Mouse (Mus musculus) v-Abl transformed pro-B cells (cell line): ENCODE measurements around the gene 4930412O13Rik.

Experiments used
- in situ Hi-C, 2 experiments: fragments of 400-800 bp; cut with MboI; formaldehyde crosslinking; loops; one replicate each; pipeline ENCODE4 v1.15.1; 2025; ENCODE audit not compliant: unreplicated experiment in 2 of 2

4930412O13Rik gene

GRCm38 (mm10) chr2:9881051-9881591 is at the start of gene 4930412O13Rik:
TSS of gene 4930412O13Rik (plus strand) at chr2:9881252.
- in situ Hi-C loops, result loop anchor here (5.0 to 25.0 kb wide), 3 partner anchors 406 to 1209 kb away; no protein-coding TSS in a partner anchor

- in situ Hi-C loops, result no loop called here
These were observed 47.3 kb upstream of the 4930412O13Rik start for GRCm38 (mm10) chr2:9833712-9834111.

DNA sequence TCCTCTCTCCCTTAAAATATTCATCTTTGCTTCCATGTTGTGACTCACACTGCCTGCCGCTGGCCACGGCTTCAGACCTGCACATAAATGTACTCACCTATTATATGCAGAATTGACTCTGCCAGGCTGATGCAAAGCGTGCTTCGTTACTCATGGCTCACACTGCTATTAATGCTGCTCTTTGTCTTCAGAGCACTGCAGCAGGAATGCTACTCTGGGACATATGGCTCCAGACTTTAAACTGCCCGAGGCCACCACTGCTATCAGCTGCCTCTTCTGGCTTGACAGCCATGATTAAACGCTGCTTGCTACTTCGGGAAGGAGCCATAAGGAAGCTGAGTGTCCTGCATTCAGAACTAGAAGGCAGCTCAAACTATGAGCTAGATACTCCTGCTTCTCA is 45.9 kb upstream of the 4930412O13Rik start:
- in situ Hi-C loops, result no loop called here

GRCm38 (mm10) chr2:9852851-9853576 is 28.0 kb upstream of the 4930412O13Rik start:
- in situ Hi-C loops, result no loop called here

- in situ Hi-C loops, result no loop called here
These were observed 25.2 kb upstream of the 4930412O13Rik start for GRCm38 (mm10) chr2:9855861-9856260.

- in situ Hi-C loops, result no loop called here
These were observed 20.4 kb upstream of the 4930412O13Rik start for GRCm38 (mm10) chr2:9860698-9861097.

DNA sequence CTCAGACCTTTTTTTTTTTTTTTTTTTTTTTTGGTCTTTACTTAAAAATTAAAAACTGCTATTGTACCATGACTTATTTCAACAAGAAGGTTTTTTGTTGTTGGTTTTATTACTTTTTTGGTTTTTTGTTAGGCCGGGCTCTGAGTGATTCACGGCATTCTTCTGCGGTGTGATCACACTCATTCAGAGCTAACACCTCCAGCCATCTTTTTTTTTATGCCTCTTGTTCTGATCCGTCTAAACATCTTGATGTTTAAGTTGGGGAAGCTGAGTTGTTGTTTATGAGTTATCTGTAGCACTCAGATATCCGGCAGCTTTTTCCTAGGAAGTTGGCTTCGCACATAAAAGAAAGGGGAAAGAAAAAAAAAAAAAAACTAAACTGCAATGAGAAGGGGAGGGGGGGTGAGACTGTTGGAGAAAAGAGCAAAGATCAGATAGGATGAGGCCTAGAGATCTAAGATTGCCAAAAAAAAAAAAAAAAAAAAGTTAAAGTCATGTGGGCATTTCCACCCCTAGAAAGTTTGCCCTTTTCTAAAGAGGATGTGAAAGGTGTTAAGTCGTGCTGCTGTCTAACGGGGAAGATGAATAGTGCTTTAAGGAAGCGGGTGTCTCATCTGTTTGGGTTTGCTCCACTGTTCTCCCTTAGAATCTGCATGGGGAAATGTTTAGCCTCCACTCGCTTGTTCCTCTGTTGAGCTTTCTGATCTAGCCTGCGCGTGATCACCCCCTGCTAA is 13.8 kb upstream of the 4930412O13Rik start:
- in situ Hi-C loops, result no loop called here

- in situ Hi-C loops, result loop anchor here in 1 of 2 experiments (10.0 kb wide), 1 partner anchor 1116 kb away; no protein-coding TSS in a partner anchor
These were observed 9.8 kb upstream of the 4930412O13Rik start for GRCm38 (mm10) chr2:9871141-9871716.

DNA sequence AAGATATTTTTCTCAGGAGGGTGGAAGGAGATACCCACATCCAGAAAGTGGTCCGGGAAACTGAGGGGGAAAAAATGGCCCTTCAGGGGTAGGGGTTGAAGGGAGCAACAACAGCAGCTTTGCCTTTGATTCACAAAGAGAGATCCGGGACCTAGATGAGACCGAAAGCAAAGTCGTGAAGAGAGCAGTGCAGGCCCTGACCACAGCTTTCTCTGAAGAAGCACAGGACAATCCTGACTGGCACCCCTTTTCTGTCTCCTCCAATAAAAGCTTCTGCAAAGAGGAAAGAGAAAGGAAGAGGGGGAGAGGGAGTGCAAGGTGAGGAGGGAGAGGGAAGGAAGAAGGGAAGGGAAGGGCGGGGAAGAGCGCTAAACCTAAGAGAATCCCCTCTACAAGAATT is 9.3 kb upstream of the 4930412O13Rik start:
- in situ Hi-C loops, result loop anchor here in 1 of 2 experiments (10.0 kb wide), 1 partner anchor 1117 kb away; no protein-coding TSS in a partner anchor

DNA sequence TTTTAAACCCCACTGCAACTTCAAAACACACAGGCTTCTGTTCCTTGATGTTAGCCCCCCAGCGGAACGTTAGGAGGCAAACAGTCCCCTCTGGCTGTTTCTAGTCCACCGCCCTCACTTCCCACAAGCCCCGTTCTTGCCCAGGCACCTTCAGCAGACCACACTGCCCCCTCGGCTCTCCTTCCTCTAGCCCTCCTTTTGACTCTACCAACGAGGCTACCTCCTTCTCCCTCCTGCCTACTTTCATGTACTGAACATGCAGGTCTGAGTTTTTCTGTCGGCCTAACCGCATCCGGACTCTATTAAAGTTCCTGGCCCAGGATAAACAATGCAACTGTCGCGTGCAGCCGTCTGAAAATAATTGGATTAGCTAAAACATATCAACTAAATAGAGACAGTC is 8.4 kb upstream of the 4930412O13Rik start:
- in situ Hi-C loops, result loop anchor here in 1 of 2 experiments (10.0 kb wide), 1 partner anchor 1118 kb away; no protein-coding TSS in a partner anchor

GRCm38 (mm10) chr2:9873757-9874156 is 7.3 kb upstream of the 4930412O13Rik start:
- in situ Hi-C loops, result loop anchor here in 1 of 2 experiments (10.0 kb wide), 1 partner anchor 1119 kb away; no protein-coding TSS in a partner anchor

GRCm38 (mm10) chr2:9874467-9875219 is 6.4 kb upstream of the 4930412O13Rik start:
- in situ Hi-C loops, result loop anchor here (5.0 to 25.0 kb wide), 3 partner anchors 413 to 1120 kb away; no protein-coding TSS in a partner anchor

DNA sequence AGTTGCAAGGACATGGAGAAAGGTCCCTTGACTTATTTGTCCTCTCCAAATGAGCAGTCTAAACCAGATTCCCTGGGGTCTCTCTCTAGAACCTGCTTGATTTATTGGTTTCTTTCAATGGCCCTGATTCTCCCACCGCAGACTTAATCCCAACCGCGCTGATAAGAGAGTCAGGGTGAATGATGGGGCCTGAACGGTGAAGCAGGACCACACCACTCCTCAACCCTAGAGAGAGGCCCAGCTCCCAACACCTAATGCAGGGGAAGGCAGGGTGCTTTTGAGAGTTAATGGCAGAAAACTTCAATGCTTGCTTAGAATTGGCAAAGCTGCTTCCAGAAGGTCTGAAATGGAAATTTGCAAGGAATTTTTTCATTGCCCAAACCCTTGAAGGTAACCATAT is 5.8 kb upstream of the 4930412O13Rik start:
- in situ Hi-C loops, result loop anchor here (5.0 to 25.0 kb wide), 3 partner anchors 412 to 1120 kb away; no protein-coding TSS in a partner anchor

DNA sequence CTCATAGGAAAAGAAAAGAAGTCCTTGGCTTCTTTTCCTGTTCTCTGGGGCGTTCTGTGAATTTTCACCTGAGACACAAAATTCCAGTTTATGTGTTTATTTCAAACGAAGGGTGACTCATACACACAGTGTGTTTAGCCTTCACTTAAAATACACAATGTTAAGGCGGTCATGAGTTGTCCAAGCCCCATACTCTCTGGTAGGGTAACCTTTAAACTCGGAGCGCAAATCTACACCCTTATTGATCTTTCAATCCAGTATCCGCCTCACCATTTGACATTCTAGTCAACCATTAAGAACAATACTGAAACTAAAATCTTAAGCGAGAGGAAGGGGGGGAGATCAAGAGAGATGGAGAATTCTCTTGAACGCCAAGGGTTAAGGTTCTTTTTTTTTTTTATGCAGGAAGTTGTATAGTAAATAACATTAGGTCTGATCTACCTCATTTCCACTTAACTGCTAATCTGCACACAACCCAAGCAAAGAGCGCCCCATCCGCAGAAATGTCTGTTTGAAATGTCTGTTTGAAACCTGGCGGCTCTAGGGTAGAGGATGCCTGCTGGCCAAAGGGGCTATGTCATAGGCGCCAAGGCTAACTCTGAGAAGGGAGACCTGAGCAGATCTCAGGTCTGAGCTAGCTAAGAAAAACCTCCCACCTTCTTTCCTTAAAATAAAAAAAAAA is 5.2 kb upstream of the 4930412O13Rik start:
- in situ Hi-C loops, result loop anchor here (5.0 to 25.0 kb wide), 3 partner anchors 411 to 1121 kb away; no protein-coding TSS in a partner anchor

DNA sequence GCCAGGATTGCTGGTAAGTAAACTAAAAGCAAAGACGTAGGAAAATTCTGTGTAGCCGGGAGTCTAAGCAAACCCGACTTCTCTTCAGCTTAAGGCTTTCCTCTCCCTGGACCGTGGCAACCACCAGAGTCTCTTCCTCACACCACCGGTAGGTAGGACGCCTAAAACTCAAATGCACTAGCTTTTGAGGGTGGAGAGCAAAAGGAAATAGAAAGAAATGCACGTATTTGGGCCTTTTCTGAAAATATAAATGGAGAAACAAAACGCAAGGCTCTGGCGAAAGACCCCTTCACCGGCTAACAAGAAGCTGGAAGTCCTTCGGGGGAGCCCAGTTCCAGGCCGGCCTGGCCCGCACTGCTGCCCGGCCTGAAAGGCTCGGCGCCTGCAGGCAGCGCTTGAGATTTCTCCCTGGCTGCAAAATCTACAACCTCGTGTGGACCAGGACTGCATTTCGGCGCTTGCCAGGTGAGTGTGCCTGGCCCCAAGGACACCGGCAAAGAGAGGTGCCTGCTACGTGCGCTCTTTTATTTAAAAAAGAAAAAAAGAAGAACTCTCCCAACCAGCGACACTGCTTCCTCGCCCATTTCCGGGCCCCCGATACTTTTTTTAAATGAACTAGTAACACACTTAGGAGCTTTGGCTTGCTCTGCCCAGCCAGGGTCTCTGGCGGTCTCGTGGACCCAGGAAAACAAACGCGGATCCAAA is 4.3 kb upstream of the 4930412O13Rik start:
- in situ Hi-C loops, result loop anchor here (5.0 to 25.0 kb wide), 3 partner anchors 411 to 1122 kb away; no protein-coding TSS in a partner anchor

DNA sequence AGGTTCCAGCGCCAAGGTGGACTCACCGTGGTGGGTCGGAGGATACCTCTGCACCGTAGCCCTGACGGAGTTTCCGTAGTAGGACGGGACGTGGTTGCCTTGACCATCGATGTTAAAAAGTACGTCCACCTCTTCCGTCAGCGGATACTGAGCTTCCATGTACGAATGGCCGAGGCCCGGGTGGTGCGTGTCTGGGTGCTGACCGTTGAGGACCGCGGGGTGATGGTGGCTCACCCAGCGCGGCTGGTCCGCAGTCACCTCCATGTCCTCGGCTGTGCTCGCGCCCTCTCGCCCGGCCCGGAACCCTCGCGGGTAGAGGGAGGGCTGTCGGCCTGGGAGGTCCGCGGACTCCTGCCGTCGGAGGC is 3.7 kb upstream of the 4930412O13Rik start:
- in situ Hi-C loops, result loop anchor here (5.0 to 25.0 kb wide), 3 partner anchors 410 to 1123 kb away; no protein-coding TSS in a partner anchor

GRCm38 (mm10) chr2:9877966-9878563 is 3.0 kb upstream of the 4930412O13Rik start:
- in situ Hi-C loops, result loop anchor here (5.0 to 25.0 kb wide), 3 partner anchors 409 to 1123 kb away; no protein-coding TSS in a partner anchor

DNA sequence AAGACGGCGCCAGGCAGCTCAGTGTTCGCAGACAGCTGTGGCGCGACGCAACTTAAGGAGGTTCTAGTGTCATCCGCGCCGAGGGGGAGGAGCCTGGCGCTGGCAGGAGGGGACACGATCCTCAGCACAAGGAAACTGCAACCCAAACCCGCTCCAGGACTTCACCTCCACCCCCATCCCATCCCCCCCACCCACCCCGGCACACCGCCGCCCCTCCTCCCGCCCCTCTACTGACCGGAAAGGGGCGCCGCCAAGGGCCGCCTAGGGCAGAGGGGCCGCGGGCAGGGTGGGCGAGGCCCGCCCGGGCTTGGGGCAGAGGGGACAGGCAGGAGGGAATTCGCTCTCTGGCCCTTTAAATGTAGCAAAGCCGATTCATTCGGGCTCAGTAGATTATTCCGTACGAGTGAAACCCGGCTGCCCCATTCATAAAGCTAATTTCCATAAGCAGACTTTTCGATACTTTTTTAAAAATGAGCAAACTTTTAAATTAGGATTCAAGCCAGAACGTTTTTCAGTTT is 2.4 kb upstream of the 4930412O13Rik start:
- in situ Hi-C loops, result loop anchor here (5.0 to 25.0 kb wide), 3 partner anchors 409 to 1124 kb away; no protein-coding TSS in a partner anchor
